Mouse (Mus musculus) G1E (cell line): Measurements from ENCODE around the gene Rara. TPM values are rescaled to one million over a fixed set of nuclear protein-coding genes. Genes with fewer than 3 reads are reported as not detected.
A peak's percentile ranks its signal among the peaks of the same experiment; 100 is the strongest.

Experiments used
- ATAC-seq: 2 replicates; pipeline ENCODE4 v1.8.0; 2016; ENCODE audit warnings: mild to moderate bottlenecking; ENCODE audit not compliant: insufficient number of reproducible peaks, poor library complexity, low FRiP score, severe bottlenecking; ENCODE audit errors: extremely low read depth
- DNase-seq: peaks from one replicate; pipeline ENCODE4 v3.0.0; 2012; ENCODE audit warnings: low spot score
- H3K27me3 ChIP-seq: 2 replicates; pipeline ENCODE4 v1.6.1; 2012; ENCODE audit warnings: mild to moderate bottlenecking, low read length, inconsistent platforms; ENCODE audit not compliant: insufficient read depth
- H3K36me3 ChIP-seq: replicated peaks from 2 replicates; pipeline ENCODE3; 2012; ENCODE audit warnings: mild to moderate bottlenecking, inconsistent platforms
- H3K4me1 ChIP-seq: 2 replicates; pipeline ENCODE4 v1.6.1; 2012; ENCODE audit warnings: low read depth, low read length, inconsistent platforms, mixed read lengths; ENCODE audit not compliant: insufficient read depth
- H3K4me3 ChIP-seq: 2 replicates; pipeline ENCODE4 v1.5.1; 2012; ENCODE audit warnings: low read depth, mild to moderate bottlenecking, inconsistent platforms, low read length, moderate library complexity, mixed read lengths
- H3K9me3 ChIP-seq: replicated peaks from 2 replicates; pipeline ENCODE4 v1.6.1; 2012; ENCODE audit warnings: inconsistent platforms
- CTCF ChIP-seq: IDR thresholded peaks from 2 replicates; pipeline ENCODE4 v1.5.1; 2012; ENCODE audit warnings: low read depth, low read length, inconsistent platforms, mixed read lengths
- GATA1 ChIP-seq: IDR thresholded peaks from 2 replicates; pipeline ENCODE4 v1.6.1; 2012; ENCODE audit warnings: borderline replicate concordance, low read length, inconsistent platforms, mixed read lengths
- GATA2 ChIP-seq: IDR thresholded peaks from 2 replicates; pipeline ENCODE4 v1.6.1; 2012; ENCODE audit warnings: low read depth, low read length, inconsistent platforms, borderline replicate concordance
- POLR2AphosphoS5 ChIP-seq: IDR thresholded peaks from 2 replicates; pipeline ENCODE4 v1.6.1; 2012; ENCODE audit warnings: low read depth, low read length, inconsistent platforms; ENCODE audit not compliant: insufficient replicate concordance
- TAL1 ChIP-seq: conservative IDR thresholded peaks from 2 replicates; pipeline ENCODE4 v1.6.1; 2012; ENCODE audit warnings: low read depth, low read length, inconsistent platforms, mixed read lengths
- polyA plus RNA-seq: library from polyadenylated mRNA; stranded (reverse); fragments of >175 nt; gene quantifications from 2 replicates; pipeline ENCODE4 v1.2.3, GENCODE M21; 2012
- total RNA-seq, 2 experiments: library from RNA; stranded (forward) in 1 of 2; stranded (reverse) in 1 of 2; fragments of 200-1000 nt in 1 of 2; fragments of >200 nt in 1 of 2; fragmentation: Nextera tagmentation in 1 of 2; gene quantifications; 2 replicates each; pipeline ENCODE4 v1.2.3; 2014 to 2017

Gene Rara
- total and polyA plus RNA-seq, 3 experiments: 16.9 to 110 (median 84.4) TPM

GRCm38 (mm10) chr11:98939953-98940641 lies 12.5 kb downstream of the Rara start:
- H3K36me3 ChIP-seq: peaks cover 37% of the 10 kb centered on the region
- TF ChIP-seq GATA1: no peak
- no peak for TF ChIP-seq POLR2AphosphoS5
- TF ChIP-seq GATA2: no peak
- TF ChIP-seq TAL1: no peak
- H3K4me1 ChIP-seq: peaks cover 95% of the 10 kb centered on the region
- H3K4me3 ChIP-seq: peak overlapping the region; percentile 81; the same call in 1 of the 2 replicates
- no peak for ATAC-seq
- H3K9me3 ChIP-seq: no peaks in the 10 kb centered on the region
- no peak for DNase-seq
- peaks cover 13% of the 10 kb centered on the region for H3K27me3 ChIP-seq

DNA sequence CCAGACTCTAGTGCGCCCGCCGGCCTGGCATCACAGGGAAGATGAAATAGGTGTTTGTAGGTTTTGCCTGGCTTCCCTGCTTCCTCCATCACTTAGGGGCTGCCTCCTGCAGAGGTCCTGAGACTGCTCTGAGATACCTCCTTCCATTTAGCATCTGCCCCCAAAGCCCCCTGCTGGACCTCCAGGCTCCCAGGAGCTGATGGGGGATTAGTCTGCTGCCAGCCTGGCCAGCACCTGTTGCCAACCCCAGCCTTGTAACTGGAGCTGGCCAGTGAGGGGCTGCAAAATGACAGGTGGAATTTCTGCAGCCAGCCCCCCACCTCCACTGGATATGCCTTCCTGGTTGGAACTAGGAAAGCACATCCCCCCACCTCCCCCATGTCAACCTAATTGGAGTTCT lies 13.2 kb downstream of the Rara start:
- Histone ChIP-seq H3K27me3 (peaks cover 9% of the 10 kb centered on the region), H3K4me1 (peaks cover 98% of the 10 kb centered on the region)
- no peak for DNase-seq

DNA sequence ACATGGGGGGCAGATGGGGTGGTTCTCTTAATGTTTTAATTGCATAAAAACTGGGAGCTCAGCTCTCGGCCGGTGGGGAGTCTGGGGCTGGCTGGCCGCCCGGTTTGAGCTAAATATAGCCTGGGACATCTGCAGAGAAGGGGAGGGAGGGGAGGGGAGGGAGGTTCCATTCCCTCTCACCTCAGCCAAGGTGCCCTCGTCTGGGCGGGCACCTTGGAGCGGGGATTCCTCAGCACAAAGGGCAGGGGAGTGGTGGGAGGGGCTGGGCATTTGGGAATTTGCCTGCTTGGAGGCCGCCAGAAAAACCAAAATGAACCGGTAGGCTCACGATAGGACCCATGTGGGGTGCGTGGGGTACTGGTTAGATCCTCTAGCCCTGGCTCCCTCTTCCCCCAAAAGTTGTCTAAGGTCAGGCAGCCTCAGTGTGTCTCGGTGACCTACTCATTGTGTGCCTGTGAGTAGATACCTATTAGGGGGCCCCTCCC lies 13.8 kb downstream of the Rara start:
- H3K4me1 ChIP-seq: peaks cover 98% of the 10 kb centered on the region

More for the DNA sequence above, 13.2 kb downstream of the Rara start:
- Histone ChIP-seq H3K9me3 (no peaks in the 10 kb centered on the region), H3K4me3 (peak overlapping the region; percentile 81), H3K36me3 (peaks cover 42% of the 10 kb centered on the region)
- no peak for ATAC-seq
- no peak for TF ChIP-seq TAL1
- no peak for TF ChIP-seq GATA1
- TF ChIP-seq CTCF: no peak
- TF ChIP-seq POLR2AphosphoS5: no peak
- TF ChIP-seq GATA2: no peak

GRCm38 (mm10) chr11:98941826-98942550 lies 14.4 kb downstream of the Rara start:
- H3K4me3 ChIP-seq: peak overlapping the region; percentile 81
- no peaks in the 10 kb centered on the region for H3K9me3 ChIP-seq
- ATAC-seq: peak; percentile 57
- H3K27me3 ChIP-seq: no peaks in the 10 kb centered on the region
- TF ChIP-seq TAL1: no peak
- no peak for TF ChIP-seq CTCF
- no peak for TF ChIP-seq GATA2
- no peak for TF ChIP-seq POLR2AphosphoS5
- no peak for TF ChIP-seq GATA1
- peaks cover 95% of the 10 kb centered on the region for H3K4me1 ChIP-seq
- peak; percentile 84 for DNase-seq
- H3K36me3 ChIP-seq: peaks cover 49% of the 10 kb centered on the region

More for the DNA sequence above, 13.8 kb downstream of the Rara start:
- Histone ChIP-seq H3K9me3 (no peaks in the 10 kb centered on the region), H3K36me3 (peaks cover 47% of the 10 kb centered on the region), H3K4me3 (peak overlapping the region; percentile 81), H3K27me3 (peaks cover 3% of the 10 kb centered on the region; the same call in 1 of the 2 replicates)
- ATAC-seq (no peak), DNase-seq (no peak)
- TF ChIP-seq CTCF (no peak), GATA1 (no peak), TAL1 (no peak), POLR2AphosphoS5 (no peak), GATA2 (no peak)

DNA sequence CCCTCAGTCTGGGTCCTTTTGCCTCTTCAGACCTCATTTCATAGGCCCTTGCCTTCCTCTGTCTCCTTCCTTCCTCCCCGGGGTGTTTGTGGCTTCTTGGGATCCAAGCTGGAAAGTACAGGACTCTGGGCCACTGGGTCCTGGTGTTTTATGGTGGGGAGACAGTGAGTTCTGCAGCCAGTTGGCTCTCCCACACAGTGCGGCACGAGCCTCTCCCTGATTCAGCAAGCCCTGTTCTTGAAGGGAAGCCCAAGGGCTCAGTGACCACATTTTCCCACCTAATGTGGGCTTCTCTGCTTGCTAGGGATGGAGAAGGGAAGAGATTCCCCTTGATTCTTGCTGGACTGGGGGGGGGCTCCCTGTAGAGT lies 14.9 kb downstream of the Rara start:
- Histone ChIP-seq H3K4me1 (peaks cover 98% of the 10 kb centered on the region), H3K9me3 (no peaks in the 10 kb centered on the region), H3K4me3 (peak overlapping the region; percentile 81; the same call in 1 of the 2 replicates), H3K36me3 (peaks cover 50% of the 10 kb centered on the region), H3K27me3 (no peaks in the 10 kb centered on the region)
- TF ChIP-seq TAL1 (no peak), GATA2 (no peak), CTCF (no peak), GATA1 (no peak), POLR2AphosphoS5 (no peak)
- ATAC-seq: no peak
- no peak for DNase-seq

DNA sequence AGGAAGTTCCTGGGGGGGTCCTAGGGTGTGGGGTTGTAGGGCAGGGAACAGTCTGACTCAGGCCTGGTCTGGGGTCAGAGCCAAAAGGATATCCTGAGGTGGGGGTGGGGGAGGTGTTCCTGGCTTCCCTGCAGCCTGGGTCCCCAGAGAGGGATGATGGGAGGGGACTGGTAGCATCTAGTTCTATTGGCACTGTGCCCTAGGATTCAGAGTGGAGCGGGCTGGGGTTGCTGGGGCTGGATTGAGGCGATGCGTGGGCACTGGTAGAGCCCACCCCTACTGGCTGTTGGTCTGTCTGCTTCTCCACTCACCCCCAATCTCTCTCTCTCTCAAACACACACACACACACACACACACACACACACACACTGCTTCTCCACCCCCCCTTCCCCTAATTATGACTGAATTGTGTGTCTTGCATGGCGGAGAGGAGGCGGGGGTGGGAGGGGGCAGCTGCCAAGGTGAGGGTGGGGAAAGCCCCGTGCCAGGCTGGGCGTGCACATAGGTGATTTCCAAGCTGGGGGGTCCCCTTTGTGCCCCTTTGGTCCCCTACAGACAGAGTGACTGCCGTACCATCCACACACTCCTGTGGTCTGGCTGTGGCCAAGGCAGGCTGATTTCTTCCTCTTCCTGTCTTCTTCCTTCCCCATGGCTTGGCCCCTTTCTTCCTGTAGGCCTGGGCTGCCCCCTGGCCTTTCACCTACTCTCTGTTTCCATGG lies 15.5 kb downstream of the Rara start:
- Histone ChIP-seq H3K4me3 (peak overlapping the region; percentile 81; the same call in 1 of the 2 replicates), H3K4me1 (peaks cover 98% of the 10 kb centered on the region), H3K36me3 (peaks cover 50% of the 10 kb centered on the region), H3K27me3 (no peaks in the 10 kb centered on the region), H3K9me3 (no peaks in the 10 kb centered on the region)
- DNase-seq (no peak), ATAC-seq (no peak)
- TF ChIP-seq TAL1 (no peak), GATA2 (no peak), POLR2AphosphoS5 (no peak), CTCF (no peak), GATA1 (no peak)
